Comparison of ENCODE assay signal across 30 mouse cellular contexts in the genomic region with DNA sequence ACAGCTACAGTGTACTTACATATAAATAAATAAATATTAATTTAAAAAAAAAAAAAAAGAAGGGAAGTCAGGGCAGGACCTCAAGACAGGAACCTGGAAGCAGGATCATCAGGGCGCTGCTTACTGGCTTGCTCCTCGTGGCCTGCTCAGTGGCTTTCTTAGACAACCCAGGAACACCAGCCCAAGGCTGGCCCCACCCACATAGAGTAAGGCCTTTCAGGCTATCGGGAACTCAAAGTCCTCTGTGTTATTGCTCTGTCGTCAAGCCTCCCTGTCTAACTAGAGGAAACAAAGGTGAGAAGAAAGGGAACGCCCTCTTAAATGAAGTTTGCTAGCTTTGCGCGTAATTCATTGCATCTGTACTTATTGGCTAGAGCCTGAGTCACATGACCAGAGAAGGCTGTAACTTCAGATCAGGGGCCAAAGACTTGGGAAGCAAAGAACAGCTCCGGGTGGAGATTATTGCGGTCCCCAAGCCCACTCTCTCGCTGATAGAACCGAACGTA. TPM values are rescaled to one million over a fixed set of nuclear protein-coding genes. Genes with fewer than 3 reads are reported as not detected.
DNase-seq lines count a peak whose midpoint lies in the region; ATAC-seq and TF ChIP-seq lines count a peak whose summit lies in the region.
"Had no signal": no experiment of that assay in that cellular context is flagged by ENCODE, and none has a peak within 500 bp of the region (broad histone marks: within the 10 kb centered on the region; RNA-seq: fewer than 3 reads in every experiment).

No protein-coding gene starts in this region.

- no peak for TF ChIP-seq POLR2A in heart, adult 2 months (IDR thresholded peaks at IDR 0.05; ENCODE audit: insufficient read depth, low read depth, low read length)
- TF ChIP-seq POLR2A in small intestine, adult 2 months (IDR thresholded peaks at IDR 0.05; ENCODE audit: low read depth, low read length) = no peak

- no peaks in the 10 kb centered on the region for H3K79me2 ChIP-seq in heart, adult 2 months (replicated peaks; ENCODE audit: control insufficient read depth, insufficient read depth, low read length)

- no peak for TF ChIP-seq EP300 in heart, adult 2 months (IDR thresholded peaks at IDR 0.05; ENCODE audit: insufficient read depth, low read depth, low read length)

- no peak overlapping the region for H3K4me3 ChIP-seq in heart, embryonic 13.5 days
- H3K4me3 ChIP-seq in heart, adult 2 months = no peak overlapping the region
- no peak overlapping the region for H3K4me3 ChIP-seq in intestine, embryonic 14.5 days (ENCODE audit: low read depth, low read length)
- peak overlapping the region; percentile 33; the same call in 1 of the 2 replicates for H3K4me3 ChIP-seq in small intestine, adult 2 months (ENCODE audit: low read depth, low read length)
- H3K4me3 ChIP-seq in midbrain, embryonic 13.5 days (replicated peaks) = no peak overlapping the region
- H3K4me3 ChIP-seq in neural tube, embryonic 15.5 days (replicated peaks) = no peak overlapping the region
- H3K4me3 ChIP-seq: erythroblast, embryonic 14.5 days; forebrain, embryonic 12.5 days; heart, embryonic 10.5 days; limb, embryonic 12.5 days; myocyte; neural tube, embryonic 12.5 days; stomach, embryonic 15.5 days had no signal

- peaks cover 12% of the 10 kb centered on the region for H3K27me3 ChIP-seq in heart, embryonic 13.5 days (replicated peaks)
- H3K27me3 ChIP-seq in heart, adult 2 months (ENCODE audit: control insufficient read depth, insufficient read depth, low read length) = no peaks in the 10 kb centered on the region
- no peaks in the 10 kb centered on the region for H3K27me3 ChIP-seq in intestine, embryonic 14.5 days (replicated peaks; ENCODE audit: control insufficient read depth, insufficient read depth, low read length)
- no peaks in the 10 kb centered on the region for H3K27me3 ChIP-seq in small intestine, adult 2 months (ENCODE audit: control insufficient read depth, insufficient read depth, low read length)
- no peaks in the 10 kb centered on the region for H3K27me3 ChIP-seq in midbrain, embryonic 13.5 days
- H3K27me3 ChIP-seq in neural tube, embryonic 15.5 days (replicated peaks) = no peaks in the 10 kb centered on the region; the same call in 1 of the 2 replicates
- H3K27me3 ChIP-seq: forebrain, embryonic 12.5 days; limb, embryonic 12.5 days; neural tube, embryonic 12.5 days; stomach, embryonic 15.5 days had no signal

- intact Hi-C loops in heart, adult 2 months (cut with DNase I) = no loop called here
- intact Hi-C loops in left cerebral cortex, postnatal 36 days (cut with DNase I) = loop anchor here (5.0 kb wide), 1 partner anchor 37 kb away; no protein-coding TSS in a partner anchor

- WGBS in heart, embryonic 13.5 days = 76% methylated on average over 12 of the region's 12 CpGs
- WGBS in heart, adult 2 months = 77% methylated on average over 12 of the region's 12 CpGs
- WGBS in intestine, embryonic 14.5 days = 80% methylated on average over 12 of the region's 12 CpGs
- WGBS in small intestine, adult 2 months = 30% methylated on average over 12 of the region's 12 CpGs
- 80% methylated on average over 12 of the region's 12 CpGs for WGBS in midbrain, embryonic 13.5 days
- WGBS in neural tube, embryonic 15.5 days = 71% methylated on average over 12 of the region's 12 CpGs

- no peak for DNase-seq in heart, adult 2 months
- peak; percentile 42 for DNase-seq in ES-CJ7 (ENCODE audit: low read depth, low spot score)
- DNase-seq in intestine, embryonic 14.5 days (ENCODE audit: low spot score) = no peak
- DNase-seq in left cerebral cortex, postnatal 36 days (ENCODE audit: low spot score in 2 of 2) = no peak
- DNase-seq: adrenal gland, postnatal 36 days; cerebellum, adult 18-20 months; cerebellum, postnatal 10 days; forebrain, postnatal 0 days; heart, postnatal 10 days; kidney, adult 18-20 months; kidney, postnatal 4 days; layer of hippocampus, adult 9-11 months; lung, postnatal 36 days; thymus, adult 18-20 months; thymus, postnatal 25 days had no signal

- H3K9ac ChIP-seq in heart, embryonic 13.5 days = no peak overlapping the region
- H3K9ac ChIP-seq in heart, adult 2 months (ENCODE audit: low read depth, low read length) = no peak overlapping the region
- no peak overlapping the region for H3K9ac ChIP-seq in intestine, embryonic 14.5 days (ENCODE audit: low read length)
- no peak overlapping the region for H3K9ac ChIP-seq in midbrain, embryonic 13.5 days (replicated peaks)
- no peak overlapping the region for H3K9ac ChIP-seq in neural tube, embryonic 15.5 days (replicated peaks)
- H3K9ac ChIP-seq: forebrain, embryonic 12.5 days; forebrain, postnatal 0 days; limb, embryonic 12.5 days; neural tube, embryonic 12.5 days; stomach, embryonic 15.5 days had no signal

- no peaks in the 10 kb centered on the region for H3K36me3 ChIP-seq in heart, embryonic 13.5 days
- no peaks in the 10 kb centered on the region for H3K36me3 ChIP-seq in heart, adult 2 months (ENCODE audit: control insufficient read depth, insufficient read depth, low read length)
- no peaks in the 10 kb centered on the region for H3K36me3 ChIP-seq in intestine, embryonic 14.5 days (ENCODE audit: control insufficient read depth, insufficient read depth, low read length)
- no peaks in the 10 kb centered on the region for H3K36me3 ChIP-seq in small intestine, adult 2 months (ENCODE audit: control insufficient read depth, insufficient read depth, low read length)
- H3K36me3 ChIP-seq in midbrain, embryonic 13.5 days = no peaks in the 10 kb centered on the region
- no peaks in the 10 kb centered on the region for H3K36me3 ChIP-seq in neural tube, embryonic 15.5 days
- H3K36me3 ChIP-seq: forebrain, embryonic 12.5 days; heart, embryonic 10.5 days; limb, embryonic 12.5 days; neural tube, embryonic 12.5 days; stomach, embryonic 15.5 days had no signal

- no peak for ATAC-seq in heart, embryonic 13.5 days (ENCODE audit: extremely low read depth, insufficient number of reproducible peaks, low FRiP score, low TSS enrichment)
- ATAC-seq in intestine, embryonic 14.5 days (replicated peaks; ENCODE audit: low FRiP score, low TSS enrichment, low read depth) = 0 out of 2 replicates have a peak, but pooled peaks have one; percentile 52
- ATAC-seq in midbrain, embryonic 13.5 days = no peak
- no peak for ATAC-seq in neural tube, embryonic 15.5 days (ENCODE audit: low FRiP score)
- ATAC-seq: CD4-positive, CD25-positive, alpha-beta regulatory T cell, adult 4 months; forebrain, postnatal 0 days; hindbrain, embryonic 16.5 days had no signal

- no peaks in the 10 kb centered on the region for H3K4me1 ChIP-seq in heart, embryonic 13.5 days
- no peaks in the 10 kb centered on the region; the same call in 1 of the 2 replicates for H3K4me1 ChIP-seq in heart, adult 2 months (ENCODE audit: control insufficient read depth, insufficient read depth, low read length)
- 0 out of 2 replicates have a peak, but pooled peaks cover 4% of the 10 kb centered on the region for H3K4me1 ChIP-seq in intestine, embryonic 14.5 days (replicated peaks; ENCODE audit: control insufficient read depth, insufficient read depth, low read length)
- peaks cover 5% of the 10 kb centered on the region; the same call in 1 of the 2 replicates for H3K4me1 ChIP-seq in small intestine, adult 2 months (ENCODE audit: control insufficient read depth, insufficient read depth, insufficient read length, low read length)
- no peaks in the 10 kb centered on the region for H3K4me1 ChIP-seq in midbrain, embryonic 13.5 days (replicated peaks)
- H3K4me1 ChIP-seq in neural tube, embryonic 15.5 days = 0 out of 2 replicates have a peak, but pooled peaks cover 5% of the 10 kb centered on the region
- H3K4me1 ChIP-seq: forebrain, embryonic 12.5 days; heart, embryonic 10.5 days; neural tube, embryonic 12.5 days; stomach, embryonic 15.5 days had no signal

- no peak overlapping the region for H3K27ac ChIP-seq in heart, embryonic 13.5 days (replicated peaks)
- no peak overlapping the region for H3K27ac ChIP-seq in heart, adult 2 months
- H3K27ac ChIP-seq in intestine, embryonic 14.5 days (ENCODE audit: low read depth) = no peak overlapping the region
- H3K27ac ChIP-seq in small intestine, adult 2 months (ENCODE audit: insufficient read depth, low read depth, low read length) = 0 out of 2 replicates have a peak overlapping the region, but pooled peaks have one; percentile 7
- no peak overlapping the region for H3K27ac ChIP-seq in midbrain, embryonic 13.5 days
- H3K27ac ChIP-seq in neural tube, embryonic 15.5 days (replicated peaks) = no peak overlapping the region
- H3K27ac ChIP-seq: forebrain, embryonic 12.5 days; heart, embryonic 10.5 days; kidney, postnatal 0 days; limb, embryonic 12.5 days; neural tube, embryonic 12.5 days; stomach, embryonic 15.5 days had no signal

- TF ChIP-seq CTCF in heart, adult 2 months (IDR thresholded peaks at IDR 0.05) = no peak
- TF ChIP-seq CTCF in small intestine, adult 2 months (IDR thresholded peaks at IDR 0.05; ENCODE audit: extremely low read depth, insufficient read length, insufficient replicate concordance, low read depth, low read length) = no peak

- peak overlapping the region; percentile 5 for H3K4me2 ChIP-seq in heart, embryonic 13.5 days
- no peak overlapping the region for H3K4me2 ChIP-seq in intestine, embryonic 14.5 days (ENCODE audit: low read length)
- H3K4me2 ChIP-seq in midbrain, embryonic 13.5 days (replicated peaks) = no peak overlapping the region
- no peak overlapping the region for H3K4me2 ChIP-seq in neural tube, embryonic 15.5 days
- H3K4me2 ChIP-seq: forebrain, embryonic 12.5 days; limb, embryonic 12.5 days; midbrain, embryonic 11.5 days; neural tube, embryonic 12.5 days; stomach, embryonic 15.5 days had no signal

- no peaks in the 10 kb centered on the region for H3K9me3 ChIP-seq in heart, embryonic 13.5 days
- no peaks in the 10 kb centered on the region for H3K9me3 ChIP-seq in intestine, embryonic 14.5 days (ENCODE audit: control insufficient read depth, low read length)
- no peaks in the 10 kb centered on the region for H3K9me3 ChIP-seq in midbrain, embryonic 13.5 days
- no peaks in the 10 kb centered on the region for H3K9me3 ChIP-seq in neural tube, embryonic 15.5 days (replicated peaks)
- H3K9me3 ChIP-seq: forebrain, embryonic 12.5 days; heart, embryonic 10.5 days; limb, embryonic 12.5 days; neural tube, embryonic 12.5 days; stomach, embryonic 15.5 days had no signal

RNA-seq across cellular contexts. Expression of a gene that starts 13.2 kb away (rescaled TPM):
- polyA plus RNA-seq in heart, embryonic 13.5 days (2015; fragmentation: Nextera tagmentation; extraction: Ambion mirVana) = 18.5 and 21.0 TPM in 2 replicates
- 10 to 100 TPM; 35.7 to 39.5 TPM for total RNA-seq in heart, adult 2 months (2021)
- polyA plus RNA-seq in heart, adult 2 months (2012; rRNA removed) = 29.0 and 33.7 TPM in 2 replicates
- 28.7 TPM in 2 replicates for polyA plus RNA-seq in intestine, embryonic 14.5 days (2014; fragmentation: Nextera tagmentation; extraction: Ambion mirVana)
- 24.2 and 49.0 TPM in 2 replicates for polyA plus RNA-seq in small intestine, adult 2 months (2012; rRNA removed)
- polyA plus RNA-seq in midbrain, embryonic 13.5 days (2015; fragmentation: Nextera tagmentation; extraction: Ambion mirVana) = 26.9 and 29.6 TPM in 2 replicates
- polyA plus RNA-seq in neural tube, embryonic 15.5 days (2015; fragmentation: Nextera tagmentation; extraction: Ambion mirVana) = 21.0 and 22.8 TPM in 2 replicates
- total RNA-seq in left cerebral cortex, postnatal 36 days (2021) = 10 to 100 TPM; 86.6 to 99.9 TPM
